Mouse (Mus musculus) neural tube, embryonic 13.5 days (tissue): Measurements from ENCODE around the gene Smtn. TPM values are rescaled to one million over a fixed set of nuclear protein-coding genes. Genes with fewer than 3 reads are reported as not detected.

Source experiments
- ATAC-seq: fragments of 200-750 bp; cut with Nextera tagmentation; 2 replicates; pipeline ENCODE4 v1.8.0; 2017; ENCODE audit warnings: low read depth, mild to moderate bottlenecking, moderate TSS enrichment, moderate library complexity
- H3K27ac ChIP-seq: fragments of 300-500 bp; sonication (generic); replicated peaks from 2 replicates; pipeline ENCODE4 v1.5.1; 2015; ENCODE audit warnings: moderate library complexity, mild to moderate bottlenecking, inconsistent platforms
- H3K27me3 ChIP-seq: fragments of 300-500 bp; sonication (generic); 2 replicates; pipeline ENCODE4 v1.6.1; 2015; ENCODE audit warnings: mild to moderate bottlenecking, inconsistent platforms
- H3K36me3 ChIP-seq: fragments of 300-500 bp; sonication (generic); 2 replicates; pipeline ENCODE4 v1.6.1; 2015; ENCODE audit warnings: mild to moderate bottlenecking, inconsistent platforms
- H3K4me1 ChIP-seq: fragments of 300-500 bp; sonication (generic); replicated peaks from 2 replicates; pipeline ENCODE4 v1.6.1; 2015; ENCODE audit warnings: inconsistent platforms
- H3K4me2 ChIP-seq: fragments of 300-500 bp; sonication (generic); 2 replicates; pipeline ENCODE4 v1.6.1; 2015; ENCODE audit warnings: inconsistent platforms, mild to moderate bottlenecking, moderate library complexity
- H3K4me3 ChIP-seq: fragments of 300-500 bp; sonication (generic); 2 replicates; pipeline ENCODE4 v1.5.1; 2015; ENCODE audit warnings: mild to moderate bottlenecking, inconsistent platforms
- H3K9ac ChIP-seq: fragments of 300-500 bp; sonication (generic); 2 replicates; pipeline ENCODE4 v1.6.1; 2015; ENCODE audit warnings: moderate library complexity, mild to moderate bottlenecking, inconsistent platforms
- H3K9me3 ChIP-seq: fragments of 300-500 bp; sonication (generic); 2 replicates; pipeline ENCODE4 v1.6.1; 2016; ENCODE audit warnings: inconsistent platforms
- WGBS: fragments of 180-500 bp; shearing (Covaris S2); methylation state at CpG from one replicate; pipeline ENCODE4 v1.1.7; 2015; 5-methylcytosine and 5-hydroxymethylcytosine counted together
- polyA plus RNA-seq: library from polyadenylated mRNA; unstranded; fragments of >200 nt; fragmentation: Nextera tagmentation; extraction: Ambion mirVana; gene quantifications from 2 replicates; pipeline ENCODE4 v1.2.1, GENCODE M21; 2015

Gene Smtn
- polyA plus RNA-seq, 1 experiment from 2014 or later = 20.9 TPM

GRCm38 (mm10) chr11:3494857-3495256 lies 45.6 kb downstream of the Smtn start:
- Histone ChIP-seq H3K4me2 (no peak overlapping the region), H3K27me3 (no peaks in the 10 kb centered on the region), H3K4me1 (peaks cover 3% of the 10 kb centered on the region; the same call in 1 of the 2 replicates), H3K36me3 (no peaks in the 10 kb centered on the region), H3K9me3 (no peaks in the 10 kb centered on the region), H3K27ac (no peak overlapping the region), H3K9ac (0 out of 2 replicates have a peak overlapping the region, but pooled peaks have one; percentile 17), H3K4me3 (no peak overlapping the region)
- no peak for ATAC-seq
- 80% methylated on average over 17 of the region's 17 CpGs for WGBS

- Histone ChIP-seq H3K9ac (no peak overlapping the region), H3K4me1 (peaks cover 9% of the 10 kb centered on the region), H3K36me3 (no peaks in the 10 kb centered on the region), H3K9me3 (no peaks in the 10 kb centered on the region), H3K27me3 (no peaks in the 10 kb centered on the region), H3K27ac (no peak overlapping the region), H3K4me3 (no peak overlapping the region), H3K4me2 (no peak overlapping the region)
- ATAC-seq = no peak
- WGBS = 62% methylated on average over 4 of the region's 4 CpGs
These were observed 47.7 kb downstream of the Smtn start for GRCm38 (mm10) chr11:3492748-3493147.

GRCm38 (mm10) chr11:3489036-3489435 lies 51.4 kb downstream of the Smtn start:
- 84% methylated on average over 5 of the region's 5 CpGs for WGBS
- no peaks in the 10 kb centered on the region for H3K9me3 ChIP-seq
- H3K4me2 ChIP-seq = no peak overlapping the region
- no peaks in the 10 kb centered on the region for H3K36me3 ChIP-seq
- peaks cover 16% of the 10 kb centered on the region for H3K4me1 ChIP-seq
- no peak overlapping the region for H3K27ac ChIP-seq
- no peaks in the 10 kb centered on the region for H3K27me3 ChIP-seq
- ATAC-seq = no peak
- no peak overlapping the region for H3K4me3 ChIP-seq
- no peak overlapping the region for H3K9ac ChIP-seq

GRCm38 (mm10) chr11:3487952-3488570 lies 52.4 kb downstream of the Smtn start, which contains the start of gene Pla2g3:
TSS of gene Pla2g3 (plus strand) at chr11:3488284.
- Histone ChIP-seq H3K36me3 (no peaks in the 10 kb centered on the region), H3K9ac (no peak within 1 kb of the TSS), H3K27ac (no peak within 1 kb of the TSS), H3K4me3 (no peak within 1 kb of the TSS), H3K27me3 (no peaks in the 10 kb centered on the region), H3K4me2 (no peak within 1 kb of the TSS), H3K4me1 (peaks cover 22% of the 10 kb centered on the region), H3K9me3 (no peaks in the 10 kb centered on the region)
- ATAC-seq = no peak
- WGBS = 16% methylated on average over 11 of the region's 11 CpGs

GRCm38 (mm10) chr11:3486349-3486748 lies 54.1 kb downstream of the Smtn start:
- H3K9ac ChIP-seq = no peak overlapping the region
- H3K27ac ChIP-seq = no peak overlapping the region
- no peaks in the 10 kb centered on the region for H3K27me3 ChIP-seq
- WGBS = 75% methylated on average over 7 of the region's 7 CpGs
- H3K4me2 ChIP-seq = no peak overlapping the region
- peaks cover 27% of the 10 kb centered on the region; the same call in 1 of the 2 replicates for H3K4me1 ChIP-seq
- no peaks in the 10 kb centered on the region for H3K9me3 ChIP-seq
- no peak for ATAC-seq
- H3K36me3 ChIP-seq = no peaks in the 10 kb centered on the region
- H3K4me3 ChIP-seq = no peak overlapping the region

- WGBS = 48% methylated on average over 11 of the region's 11 CpGs
- peak; percentile 82 for ATAC-seq
These were observed 56.3 kb downstream of the Smtn start for GRCm38 (mm10) chr11:3483980-3484642.

GRCm38 (mm10) chr11:3475489-3475888 lies 64.9 kb downstream of the Smtn start:
- H3K9me3 ChIP-seq = no peaks in the 10 kb centered on the region
- no peak overlapping the region for H3K4me2 ChIP-seq
- H3K4me1 ChIP-seq = no peaks in the 10 kb centered on the region
- 0 out of 2 replicates have a peak, but pooled peaks cover 7% of the 10 kb centered on the region for H3K27me3 ChIP-seq
- H3K36me3 ChIP-seq = no peaks in the 10 kb centered on the region
- H3K27ac ChIP-seq = no peak overlapping the region
- no peak overlapping the region for H3K4me3 ChIP-seq
- ATAC-seq = no peak
- no peak overlapping the region for H3K9ac ChIP-seq

More at GRCm38 (mm10) chr11:3483980-3484642, 56.3 kb downstream of the Smtn start:
- no peak overlapping the region for H3K9ac ChIP-seq
- peak overlapping the region; percentile 46; the same call in 1 of the 2 replicates for H3K27ac ChIP-seq
- no peaks in the 10 kb centered on the region for H3K9me3 ChIP-seq
- no peak overlapping the region for H3K4me3 ChIP-seq
- no peak overlapping the region for H3K4me2 ChIP-seq
- peaks cover 27% of the 10 kb centered on the region; the same call in 1 of the 2 replicates for H3K4me1 ChIP-seq
- H3K27me3 ChIP-seq = no peaks in the 10 kb centered on the region
- no peaks in the 10 kb centered on the region for H3K36me3 ChIP-seq

- Histone ChIP-seq H3K4me1 (no peaks in the 10 kb centered on the region), H3K27me3 (0 out of 2 replicates have a peak, but pooled peaks cover 7% of the 10 kb centered on the region), H3K9ac (no peak overlapping the region), H3K4me3 (no peak overlapping the region), H3K36me3 (no peaks in the 10 kb centered on the region), H3K9me3 (no peaks in the 10 kb centered on the region), H3K4me2 (no peak overlapping the region), H3K27ac (no peak overlapping the region)
- WGBS = 90% methylated on average over 7 of the region's 7 CpGs
- ATAC-seq = no peak
These were observed 65.8 kb downstream of the Smtn start for GRCm38 (mm10) chr11:3474480-3475115.

GRCm38 (mm10) chr11:3472484-3472883 lies 67.9 kb downstream of the Smtn start:
- no peaks in the 10 kb centered on the region for H3K4me1 ChIP-seq
- no peaks in the 10 kb centered on the region for H3K9me3 ChIP-seq
- no peak overlapping the region for H3K4me2 ChIP-seq
- 0 out of 2 replicates have a peak, but pooled peaks cover 7% of the 10 kb centered on the region for H3K27me3 ChIP-seq
- ATAC-seq = peak; percentile 67
- WGBS = 38% methylated on average over 1 of the region's 1 CpGs
- no peak overlapping the region for H3K4me3 ChIP-seq
- no peak overlapping the region for H3K27ac ChIP-seq
- H3K9ac ChIP-seq = no peak overlapping the region
- no peaks in the 10 kb centered on the region for H3K36me3 ChIP-seq

GRCm38 (mm10) chr11:3471448-3471850 lies 69.0 kb downstream of the Smtn start:
- no peak for ATAC-seq
- WGBS = 24% methylated on average over 11 of the region's 11 CpGs
- H3K9ac ChIP-seq = no peak overlapping the region
- no peak overlapping the region for H3K4me3 ChIP-seq
- H3K27ac ChIP-seq = no peak overlapping the region
- no peaks in the 10 kb centered on the region for H3K9me3 ChIP-seq
- H3K4me1 ChIP-seq = no peaks in the 10 kb centered on the region
- H3K4me2 ChIP-seq = no peak overlapping the region
- 0 out of 2 replicates have a peak, but pooled peaks cover 7% of the 10 kb centered on the region for H3K27me3 ChIP-seq
- no peaks in the 10 kb centered on the region for H3K36me3 ChIP-seq
